Mouse (Mus musculus) left cerebral cortex, adult 9 months (tissue): Measurements from ENCODE around the gene Fcgr3.

Experiments used
- DNase-seq, 2 experiments: peaks; one replicate each; pipeline ENCODE4 v3.0.0; 2022; ENCODE audit warnings: low spot score in 2 of 2

Fcgr3 gene

DNA sequence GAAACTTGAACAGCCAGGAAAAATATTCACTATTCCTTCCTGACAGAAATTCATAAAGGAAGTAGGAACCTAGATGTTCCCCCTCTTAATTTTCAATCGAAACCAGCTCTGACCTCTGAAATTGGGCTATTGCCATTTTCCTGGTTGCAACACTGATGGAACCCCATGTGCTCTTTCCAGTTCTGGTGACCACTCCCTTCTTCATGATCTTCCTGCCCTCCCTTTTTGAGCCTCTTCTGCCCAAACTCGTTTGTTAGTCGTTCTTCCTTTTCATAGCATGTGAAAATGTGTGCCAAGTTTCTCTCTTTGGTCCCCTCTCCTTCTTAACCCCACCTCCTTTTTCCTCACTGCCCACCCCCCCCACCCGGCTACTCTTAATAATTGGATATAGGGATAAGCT is 53.0 kb downstream of the Fcgr3 start:
- DNase-seq: no peak

DNA sequence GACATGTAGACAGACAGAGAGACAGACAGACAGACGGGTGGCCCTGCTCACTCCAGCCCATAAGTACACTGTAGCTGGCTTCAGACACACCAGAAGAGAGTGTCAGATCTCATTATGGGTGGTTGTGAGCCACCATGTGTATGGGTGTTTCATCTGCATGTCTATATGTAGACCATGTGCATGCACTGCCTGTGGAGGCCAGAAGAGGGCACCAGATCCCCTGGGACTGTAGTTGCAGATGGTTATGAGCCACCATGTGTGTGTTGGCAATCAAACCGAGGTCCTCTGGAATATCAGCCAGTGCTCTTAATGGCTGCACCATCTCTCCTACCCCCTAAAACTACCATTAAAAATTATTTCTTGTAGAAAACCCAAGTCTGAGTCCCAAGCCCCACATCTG is 57.8 kb downstream of the Fcgr3 start:
- no peak for DNase-seq

DNA sequence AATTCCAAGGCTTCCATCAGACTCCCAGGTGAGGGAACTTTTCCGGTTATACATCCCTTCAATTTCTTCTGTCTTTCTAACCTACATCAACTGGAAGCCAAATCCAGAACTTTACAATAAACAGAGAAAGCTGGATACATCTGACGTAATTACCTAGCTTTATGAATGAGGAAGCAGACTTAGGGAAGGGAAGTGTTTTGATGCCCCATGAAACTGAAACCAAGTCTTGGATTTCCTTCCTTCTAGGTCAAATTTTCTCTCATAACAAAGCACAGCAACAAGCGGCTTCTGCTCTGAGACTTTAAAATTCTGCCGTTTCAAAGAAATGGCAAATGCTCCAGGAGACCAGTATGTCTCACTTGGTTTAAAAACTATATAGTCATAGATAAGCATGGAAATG is 58.4 kb downstream of the Fcgr3 start:
- no peak for DNase-seq

DNA sequence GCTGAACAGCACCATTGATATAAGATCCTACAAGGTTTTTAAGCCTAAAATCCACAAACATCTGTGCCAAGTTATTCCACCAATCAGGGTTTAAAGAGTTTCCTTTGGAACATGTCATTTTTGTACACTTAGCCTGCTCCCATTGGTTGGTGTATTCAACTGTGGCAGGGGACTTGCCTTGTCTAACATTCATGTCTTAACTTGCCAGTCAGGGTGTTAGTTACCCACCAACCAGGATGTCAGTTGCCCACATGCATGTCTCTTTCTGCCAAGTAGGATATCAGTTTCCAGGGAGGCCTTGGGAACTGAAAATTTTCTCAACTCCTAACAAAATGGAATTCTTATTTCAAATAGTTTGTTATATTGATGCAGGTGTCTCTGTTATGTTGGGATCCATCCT is 59.1 kb downstream of the Fcgr3 start:
- no peak for DNase-seq

DNA sequence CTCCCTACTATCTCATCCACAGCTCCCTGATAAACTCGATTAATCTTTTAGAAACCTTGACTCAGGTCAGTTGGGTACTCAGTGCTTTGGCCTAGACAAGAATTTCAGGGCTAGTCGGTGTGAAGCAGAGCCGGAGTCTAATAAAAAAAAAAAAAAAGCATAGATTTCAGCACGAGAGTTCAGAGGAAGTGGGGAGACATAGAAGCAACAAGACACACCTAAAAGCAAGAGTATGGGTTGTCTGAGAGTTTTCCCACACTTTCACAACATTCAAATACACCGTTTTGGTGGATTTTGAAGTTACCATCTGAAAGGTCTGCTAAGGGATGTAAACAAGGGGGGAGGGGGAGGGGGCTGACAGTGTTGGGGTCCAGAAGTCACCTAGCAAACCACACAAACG is 59.7 kb downstream of the Fcgr3 start:
- no peak for DNase-seq
